Mouse (Mus musculus): ENCODE measurements around the gene Mapkapk2.

GRCm38 (mm10) chr1:131139102-131140095, 41.8 kb upstream of the Mapkapk2 start:
- TF ChIP-seq POLR2A (IDR thresholded peaks at IDR 0.05; ENCODE audit: borderline replicate concordance, extremely low read depth, low read depth, low read length) (no peak), CTCF (IDR thresholded peaks at IDR 0.05; ENCODE audit: insufficient read depth, low read length) (no peak)
